Mouse (Mus musculus) thymus, postnatal 36 days (tissue): ENCODE measurements around the gene Eepd1.

Source experiments
- DNase-seq, 2 experiments: peaks; one replicate each; pipeline ENCODE4 v3.0.0; 2022; ENCODE audit warnings: mixed read lengths in 2 of 2

The Eepd1 gene

GRCm38 (mm10) chr9:25539461-25539860 lies 58.1 kb downstream of the Eepd1 start:
- DNase-seq, result no peak

DNA sequence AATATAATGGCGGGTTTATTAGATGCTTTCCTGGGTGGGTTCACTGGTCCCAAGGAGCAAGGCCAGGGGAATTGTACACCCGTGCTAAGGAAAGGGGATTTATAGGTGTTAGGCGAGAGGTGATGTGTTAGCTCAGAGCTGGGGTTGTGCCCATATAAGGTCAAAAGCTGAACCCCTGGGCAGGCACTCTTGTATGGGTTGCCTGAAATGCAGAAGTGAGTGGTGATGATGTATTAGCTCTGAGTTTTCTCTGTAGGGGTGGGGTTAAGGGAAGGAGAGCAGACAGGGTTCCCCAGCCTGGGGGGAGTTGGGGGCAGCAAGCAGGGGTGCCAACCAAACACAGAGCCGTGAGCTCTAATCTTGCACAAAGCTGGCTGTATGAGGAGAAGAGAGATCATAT lies 60.0 kb downstream of the Eepd1 start:
- DNase-seq, result no peak

DNA sequence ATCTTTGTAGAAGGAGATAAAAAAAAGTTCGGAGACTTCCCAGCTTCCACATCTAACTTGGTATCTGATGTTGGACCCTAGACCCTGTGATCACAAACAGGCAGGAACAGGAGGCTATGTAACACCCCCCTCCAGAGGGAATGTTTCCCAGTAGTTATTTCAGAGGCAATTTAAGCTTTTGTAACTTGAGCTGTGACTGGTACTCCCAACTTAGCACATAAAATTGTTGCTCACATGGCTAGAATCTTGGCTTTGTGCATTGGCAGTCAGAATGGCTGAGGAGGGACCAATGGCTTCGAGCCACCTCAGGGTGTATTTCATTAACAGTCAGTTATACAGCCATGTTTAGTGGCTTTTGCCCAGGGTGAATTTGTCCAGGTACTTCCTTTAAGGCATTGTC lies 63.9 kb downstream of the Eepd1 start:
- no peak for DNase-seq

DNA sequence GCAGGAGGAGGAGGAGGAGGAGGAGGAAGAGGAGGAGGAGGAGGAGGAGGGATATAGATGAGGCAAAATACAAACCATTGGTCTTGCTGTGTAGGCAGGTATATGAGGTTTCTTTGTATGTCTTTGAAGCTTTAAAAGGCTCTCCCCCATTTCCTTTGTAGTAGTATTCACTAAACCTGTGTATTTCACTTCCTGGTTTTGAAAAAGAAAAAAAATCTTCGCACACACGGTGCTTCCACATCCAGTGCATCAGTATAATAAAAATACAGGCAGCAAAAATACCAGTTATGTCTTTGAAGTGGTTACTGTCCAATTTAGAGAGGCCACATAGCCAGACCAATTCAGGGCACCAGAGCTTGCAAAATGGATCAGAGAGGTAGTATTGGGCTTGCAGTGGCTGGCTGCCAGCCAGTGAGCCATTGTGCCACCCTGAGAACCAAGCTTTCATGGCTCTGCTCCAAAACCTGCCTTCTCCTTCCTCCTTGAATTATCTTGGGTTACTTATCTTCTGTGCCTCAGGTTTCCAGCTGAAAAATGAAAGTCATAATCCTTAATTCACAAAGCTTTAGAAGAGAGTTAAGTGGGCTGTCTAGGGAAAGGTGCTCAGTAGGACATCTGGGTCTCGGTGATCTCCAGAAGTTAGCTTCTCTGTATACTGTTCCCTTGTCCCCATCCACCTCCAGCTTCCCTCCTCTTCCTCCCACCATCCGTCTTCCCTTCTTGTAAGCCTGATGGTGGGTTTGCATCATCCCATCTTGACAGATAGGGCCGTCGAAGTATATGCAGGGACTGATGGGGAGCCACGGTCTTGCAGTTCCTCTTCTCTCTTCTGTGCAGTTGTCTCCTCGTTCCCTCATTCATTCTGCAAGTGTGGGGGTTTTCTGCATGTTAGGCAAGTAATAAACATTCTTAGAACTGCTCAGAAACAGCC lies 68.0 kb downstream of the Eepd1 start:
- DNase-seq, result no peak

DNA sequence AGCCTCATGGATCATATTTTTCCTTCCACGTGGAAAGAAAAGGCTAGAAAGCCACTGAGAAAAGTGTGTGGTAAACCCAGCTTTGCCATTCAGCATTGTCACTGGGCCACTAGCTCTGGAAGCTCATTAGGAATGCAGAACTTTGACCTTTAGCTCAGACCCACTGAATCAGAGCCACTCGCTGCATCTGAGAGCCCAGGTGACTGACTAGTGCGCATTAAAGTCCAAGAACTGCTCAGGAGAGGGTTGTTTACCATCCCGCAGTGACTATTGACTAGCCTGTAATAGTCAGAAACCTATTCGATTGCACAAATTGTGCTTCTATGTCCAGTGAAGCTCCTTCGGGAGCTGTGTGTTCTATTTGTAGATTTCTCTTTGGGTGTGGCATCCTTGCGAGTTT lies 68.8 kb downstream of the Eepd1 start:
- no peak for DNase-seq

DNA sequence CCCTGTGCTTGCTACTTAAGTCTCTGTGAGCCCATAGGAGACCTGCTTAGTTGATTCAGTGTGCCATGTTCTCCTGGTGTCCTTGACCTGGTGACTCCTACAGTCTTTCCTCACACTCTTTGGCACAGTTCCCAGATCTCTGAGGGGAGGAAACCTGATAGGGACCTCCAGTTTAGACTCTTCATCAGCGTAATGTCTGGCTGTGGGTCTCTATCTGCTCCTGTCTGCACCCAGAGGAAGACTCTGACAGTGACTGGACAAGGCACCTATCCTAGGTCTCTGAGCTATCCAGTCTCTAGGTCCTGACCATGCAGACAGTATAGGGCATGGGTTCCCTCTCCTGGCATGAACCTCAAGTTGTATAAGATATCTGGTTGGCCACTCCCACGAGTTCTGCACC lies 71.2 kb downstream of the Eepd1 start:
- no peak for DNase-seq

DNA sequence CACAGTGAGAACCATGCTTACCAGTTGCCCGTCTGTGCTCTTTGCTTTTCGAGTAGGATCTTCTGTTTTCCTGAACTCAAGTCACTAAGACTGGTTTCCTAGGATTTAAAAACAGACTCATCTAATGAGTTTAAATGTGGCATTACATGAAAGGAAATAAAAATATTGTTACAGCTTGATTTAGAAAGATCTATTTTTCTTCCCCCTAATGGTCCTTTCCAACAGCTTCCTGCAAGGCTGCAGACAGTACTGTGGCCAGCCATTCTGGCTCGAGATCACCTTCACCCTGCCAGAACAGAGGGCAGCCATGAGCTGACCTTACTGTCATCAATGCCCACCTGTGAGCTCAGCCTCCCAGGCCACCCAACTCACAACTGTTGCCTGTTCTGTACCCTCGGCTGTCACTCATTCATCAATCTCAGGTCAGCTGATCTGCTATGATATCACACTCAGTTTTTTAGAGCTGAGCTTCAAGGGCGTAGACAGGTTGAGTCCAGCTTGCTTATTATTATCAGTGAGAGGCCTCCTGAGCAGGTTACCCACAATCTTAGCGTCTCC lies 73.0 kb downstream of the Eepd1 start:
- DNase-seq, result no peak

GRCm38 (mm10) chr9:25555261-25555660 lies 73.9 kb downstream of the Eepd1 start:
- no peak for DNase-seq

DNA sequence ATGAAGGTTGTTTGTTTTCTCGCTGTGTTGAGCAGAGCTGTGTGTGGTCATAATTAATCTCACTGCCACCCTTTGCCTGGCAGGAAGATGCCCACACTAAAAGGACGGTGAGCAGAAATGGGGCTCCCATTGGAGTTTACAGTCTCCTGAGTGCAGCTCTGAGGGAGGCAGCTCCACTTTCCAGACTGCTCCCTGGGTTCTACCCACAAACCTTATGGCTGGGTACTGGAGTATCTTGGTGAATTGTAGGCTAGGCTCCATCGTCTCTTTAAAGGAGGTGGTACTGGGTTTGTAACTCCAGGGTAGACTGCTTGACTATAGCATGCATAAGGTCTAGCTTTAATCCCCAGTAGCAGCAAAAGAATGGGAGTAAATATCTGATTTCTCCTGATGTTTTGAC lies 74.7 kb downstream of the Eepd1 start:
- no peak for DNase-seq

DNA sequence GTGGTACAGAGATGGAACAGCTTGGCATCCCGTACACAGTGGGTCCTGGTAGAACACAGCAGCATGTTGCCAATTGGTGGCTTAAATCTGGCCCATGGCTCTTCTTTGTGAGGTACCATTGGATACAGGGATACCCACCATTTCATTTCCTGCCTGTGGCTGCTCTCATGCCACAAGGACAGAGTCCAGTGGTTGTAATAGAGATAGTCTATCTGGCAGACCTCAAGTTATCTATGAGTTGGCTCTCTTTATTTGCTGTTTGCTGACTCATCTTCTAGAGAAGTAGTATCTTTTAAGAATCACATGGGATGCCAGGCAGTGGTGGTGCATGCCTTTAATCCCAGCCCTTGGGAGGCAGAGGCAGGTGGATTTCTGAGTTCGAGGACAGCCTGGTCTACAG lies 76.0 kb downstream of the Eepd1 start:
- DNase-seq, result no peak

GRCm38 (mm10) chr9:25558834-25559233 lies 77.5 kb downstream of the Eepd1 start:
- DNase-seq, result no peak

DNA sequence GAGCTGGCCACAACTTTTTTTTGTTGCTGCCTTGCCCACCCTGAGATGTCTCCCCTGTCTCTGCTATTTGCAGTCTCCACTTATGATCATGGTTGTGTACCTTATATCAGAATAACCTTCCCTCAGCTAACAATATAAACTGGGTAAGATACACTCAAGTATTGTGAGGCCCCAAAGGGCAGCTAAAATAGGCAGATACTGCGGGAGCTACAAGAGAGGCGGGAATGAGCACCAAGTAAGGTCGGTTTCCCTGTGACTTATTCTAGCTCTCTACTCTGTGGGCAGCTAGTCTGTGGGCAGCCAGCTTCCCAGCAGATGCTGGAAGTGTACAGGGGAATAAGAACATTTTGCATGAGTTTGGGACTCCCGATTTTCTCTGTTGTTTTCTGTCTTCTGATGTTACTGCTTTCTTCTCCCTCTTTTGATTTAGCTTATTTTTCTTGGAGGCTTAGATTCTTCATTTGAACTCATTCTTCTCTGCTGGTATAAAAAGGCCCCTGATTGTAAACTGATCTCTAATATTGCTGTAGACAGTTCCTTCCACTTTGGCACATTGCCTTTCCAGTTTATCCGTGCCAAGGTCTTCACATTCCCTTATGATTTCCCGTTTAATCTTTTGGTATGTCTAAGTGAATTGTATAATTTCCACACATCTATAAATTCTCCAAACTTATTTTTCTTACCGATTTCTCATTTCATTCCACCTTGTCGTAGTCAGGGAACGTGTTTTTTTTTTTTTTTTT lies 78.8 kb downstream of the Eepd1 start:
- DNase-seq, result no peak

DNA sequence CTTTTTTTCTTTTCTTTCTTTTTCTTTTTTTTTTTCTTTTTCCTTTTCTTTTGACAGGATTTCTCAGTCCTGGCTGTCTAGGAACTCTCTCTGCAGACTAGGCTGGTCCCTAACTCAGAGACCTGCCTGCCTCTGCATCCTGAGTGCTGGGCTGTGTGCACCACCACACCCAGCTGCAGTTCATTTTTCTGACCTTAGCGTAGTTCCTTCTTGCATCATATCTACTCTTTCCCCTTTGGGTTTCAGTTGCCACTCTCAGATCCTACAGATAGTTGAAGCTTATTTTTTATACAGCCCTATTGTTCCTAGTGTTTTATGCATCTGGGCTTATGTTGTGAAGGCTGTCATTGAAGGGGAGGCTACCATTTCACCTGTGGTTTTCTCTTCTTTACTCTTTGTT lies 79.8 kb downstream of the Eepd1 start:
- DNase-seq, result no peak

DNA sequence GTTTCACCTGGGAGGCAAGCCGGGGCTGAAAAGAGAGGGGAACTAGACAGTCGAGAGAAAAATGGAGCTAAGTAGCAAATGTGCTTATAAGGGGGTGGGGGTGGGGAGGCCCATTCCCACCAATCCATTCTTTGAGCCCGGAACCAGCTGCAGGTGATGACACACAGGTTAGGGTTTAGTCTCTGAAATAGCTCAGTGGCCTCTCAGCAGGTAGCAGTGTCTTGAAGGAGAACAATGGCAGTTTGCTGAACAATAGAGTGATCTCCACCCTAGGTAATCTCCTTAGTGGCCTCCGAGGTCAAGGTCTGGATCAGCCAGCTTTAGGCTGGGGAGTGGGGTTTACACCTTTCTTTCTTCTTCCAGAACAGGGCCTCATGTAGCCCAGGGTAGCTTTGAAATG lies 82.5 kb downstream of the Eepd1 start:
- no peak for DNase-seq

DNA sequence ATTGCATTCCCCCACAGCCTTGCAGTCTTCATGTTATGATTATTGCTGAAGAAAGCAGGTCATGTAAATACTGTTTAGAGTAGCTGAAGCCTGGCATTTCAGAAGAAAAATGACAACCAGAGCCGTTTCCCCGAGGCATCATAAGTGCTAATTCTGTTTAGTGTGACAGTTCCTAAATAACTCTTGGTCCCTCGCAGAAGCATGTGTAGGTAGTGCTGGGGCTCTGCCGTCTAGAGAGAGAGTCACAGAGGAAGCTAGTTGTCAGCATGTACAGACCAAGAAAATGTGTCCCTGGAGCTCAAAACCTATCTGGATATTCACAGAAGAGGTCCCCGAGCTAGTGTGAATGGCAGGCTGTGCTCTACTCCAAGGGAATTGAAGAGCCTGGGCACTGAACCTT lies 85.7 kb downstream of the Eepd1 start:
- no peak for DNase-seq

DNA sequence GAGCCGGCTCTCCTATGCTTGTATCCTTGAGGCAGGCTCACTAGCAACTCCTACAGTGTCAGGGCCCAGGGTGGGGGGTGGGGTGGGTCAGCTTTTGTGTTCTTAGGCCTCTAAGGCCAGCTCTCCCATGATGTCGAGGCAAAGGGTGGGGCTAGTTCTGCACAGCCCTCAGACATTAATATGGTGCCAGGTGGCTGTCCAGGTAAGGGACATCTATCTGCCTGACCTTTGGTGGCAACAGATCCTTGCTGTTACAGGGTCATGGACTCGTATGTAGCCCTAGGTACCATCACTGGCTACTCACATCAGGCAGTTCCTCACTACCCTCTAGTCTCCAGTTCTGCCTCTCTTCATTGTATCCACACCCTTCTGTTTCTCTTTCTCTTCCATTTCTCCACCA lies 87.4 kb downstream of the Eepd1 start:
- no peak for DNase-seq

- DNase-seq, result no peak
These were observed 88.7 kb downstream of the Eepd1 start for GRCm38 (mm10) chr9:25570011-25570410.

DNA sequence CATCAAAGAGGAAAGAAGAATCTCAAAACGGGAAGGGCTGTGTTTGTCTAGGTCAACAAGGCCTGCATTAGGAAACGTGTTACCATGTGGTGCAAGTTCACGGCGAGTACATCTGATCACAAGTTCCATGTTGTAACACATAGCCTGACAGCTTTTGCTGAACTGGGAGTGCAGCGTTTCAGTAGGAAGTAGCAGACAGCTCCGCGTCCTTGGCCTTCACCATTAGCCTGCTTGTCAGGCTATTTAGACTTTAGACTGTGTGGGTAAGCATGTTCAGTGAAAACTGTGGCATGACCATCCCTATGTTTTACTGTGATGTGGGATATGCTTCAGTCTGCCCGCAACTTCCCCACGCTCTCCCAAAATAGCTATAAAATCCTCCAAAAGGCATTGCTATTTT lies 89.1 kb downstream of the Eepd1 start:
- no peak for DNase-seq

GRCm38 (mm10) chr9:25571381-25571780 lies 90.0 kb downstream of the Eepd1 start:
- no peak for DNase-seq

DNA sequence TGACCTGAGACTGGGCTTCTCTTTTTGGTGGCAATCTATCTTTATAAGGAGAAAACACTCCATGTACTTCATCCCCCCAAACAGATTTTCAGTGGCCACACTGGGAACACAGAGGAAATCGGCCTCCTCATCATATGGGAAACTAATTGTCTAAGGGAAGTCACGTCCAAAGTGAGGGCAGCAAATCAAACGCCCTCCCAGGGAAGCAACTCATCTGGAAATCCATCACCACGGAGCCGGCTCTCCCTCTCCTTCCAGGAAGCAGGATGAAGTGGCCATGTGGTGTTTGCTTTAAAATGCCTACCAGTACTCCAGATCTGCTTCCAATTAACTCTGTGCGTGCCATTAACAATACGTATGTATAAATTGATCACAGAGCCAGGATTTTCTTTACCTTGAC lies 92.4 kb downstream of the Eepd1 start:
- no peak for DNase-seq

GRCm38 (mm10) chr9:25574186-25574585 lies 92.8 kb downstream of the Eepd1 start:
- no peak for DNase-seq

DNA sequence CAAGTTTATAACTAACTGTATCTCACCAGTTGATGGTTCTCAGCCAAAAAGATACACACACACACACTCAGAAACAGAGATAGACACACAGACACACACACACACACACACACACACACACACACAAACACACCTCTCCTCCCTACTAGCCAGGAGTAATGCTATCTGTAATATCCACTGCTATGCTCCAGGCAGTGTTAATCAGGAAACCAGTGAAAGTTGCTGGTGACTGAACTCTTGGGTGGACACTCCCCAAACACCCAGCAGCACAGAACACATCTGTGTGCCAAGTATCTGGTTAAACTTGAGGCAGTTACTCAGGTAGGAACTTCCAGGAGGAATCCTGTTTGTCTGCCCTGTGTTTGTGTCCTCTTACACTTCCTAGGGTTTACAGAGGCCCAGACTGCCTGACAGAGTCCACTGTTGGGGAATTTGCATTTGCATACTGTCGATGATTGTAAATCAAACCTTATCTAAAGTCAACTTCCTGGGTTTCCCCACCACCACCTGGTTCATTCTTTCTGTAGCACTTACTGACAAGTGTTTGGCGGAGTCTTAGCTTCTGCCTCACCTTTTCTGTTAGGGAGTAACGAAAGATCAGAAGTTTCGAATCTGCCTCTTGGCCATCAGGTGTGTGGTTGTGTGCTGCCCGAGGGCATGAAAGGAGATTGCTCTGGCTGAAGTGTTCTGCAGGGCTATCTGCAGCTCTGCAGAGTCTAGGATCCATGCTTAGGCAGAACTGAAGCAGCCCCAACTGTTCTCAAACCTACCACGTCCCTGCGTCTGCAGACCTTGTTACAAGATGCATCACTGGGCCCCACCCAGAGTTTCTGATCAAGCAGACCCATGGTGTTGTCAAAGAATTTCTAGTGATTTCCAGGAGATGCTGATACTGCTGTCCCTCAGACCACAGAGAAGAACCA lies 97.6 kb downstream of the Eepd1 start:
- no peak for DNase-seq

- DNase-seq, result no peak
These were observed 102.3 kb downstream of the Eepd1 start for GRCm38 (mm10) chr9:25583621-25584020.
